Mouse (Mus musculus): ENCODE results near the gene Hhat.

DNA sequence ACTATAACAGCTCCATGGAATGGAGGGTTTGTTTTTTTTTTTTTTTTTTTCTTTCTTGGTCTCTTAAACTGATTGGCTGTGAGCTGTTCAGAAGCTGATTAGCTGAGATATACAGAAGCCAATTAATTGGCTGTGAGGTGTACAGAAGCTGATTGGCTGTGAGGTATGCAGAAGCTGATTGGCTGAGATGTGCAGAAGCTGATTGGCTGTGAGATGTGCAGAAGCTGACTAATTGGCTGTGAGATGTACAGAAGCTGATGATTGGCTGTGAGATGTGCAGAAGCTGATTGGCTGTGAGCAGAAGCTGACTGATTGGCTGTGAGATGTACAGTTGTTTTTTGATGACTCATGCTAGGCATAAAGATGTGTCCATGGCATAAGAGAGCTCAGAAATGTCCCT is 320.6 kb downstream of the Hhat start:
- no peak for TF ChIP-seq POLR2A (IDR thresholded peaks at IDR 0.05; ENCODE audit: insufficient read depth, low read depth, low read length)
- no peak for TF ChIP-seq EP300 (IDR thresholded peaks at IDR 0.05; ENCODE audit: insufficient read depth, low read depth, low read length)
- TF ChIP-seq CTCF (IDR thresholded peaks at IDR 0.05), result no peak
